Comparison of ENCODE assay signal across 8 mouse cellular contexts in genomic region chr17:27656011-27656399, GRCm38 (mm10). TPM values are rescaled to one million over a fixed set of nuclear protein-coding genes. Genes with fewer than 3 reads are reported as not detected.
DNase-seq lines count a peak whose midpoint lies in the region; ATAC-seq and TF ChIP-seq lines count a peak whose summit lies in the region.

No protein-coding gene starts in this region.

- WGBS in lung, embryonic 14.5 days, result under 1% methylated on average over 14 of the region's 14 CpGs
- 2% methylated on average over 14 of the region's 14 CpGs for WGBS in hindbrain, postnatal 0 days
- WGBS in liver, embryonic 12.5 days (ENCODE audit: insufficient replicate concordance), result 0% methylated on average over 13 of the region's 14 CpGs

- no peak for ATAC-seq in lung, embryonic 14.5 days (ENCODE audit: insufficient read depth)
- ATAC-seq in hindbrain, postnatal 0 days, result peak; percentile 27
- no peak for ATAC-seq in liver, embryonic 12.5 days

- no peak for TF ChIP-seq CTCF in lung, embryonic 14.5 days (IDR thresholded peaks at IDR 0.05; ENCODE audit: low read depth)
- no peak for TF ChIP-seq CTCF in hindbrain, postnatal 0 days (IDR thresholded peaks at IDR 0.05; ENCODE audit: low read depth)

- no peak overlapping the region for H3K27ac ChIP-seq in lung, embryonic 14.5 days (ENCODE audit: low read depth)
- H3K27ac ChIP-seq in hindbrain, postnatal 0 days, result peak overlapping the region; percentile 80
- H3K27ac ChIP-seq in liver, embryonic 12.5 days, result no peak overlapping the region

- peaks cover 31% of the 10 kb centered on the region for H3K27me3 ChIP-seq in lung, embryonic 14.5 days (ENCODE audit: insufficient read depth, low read length)
- H3K27me3 ChIP-seq in hindbrain, postnatal 0 days (ENCODE audit: insufficient read depth, low read length), result no peaks in the 10 kb centered on the region
- H3K27me3 ChIP-seq in liver, embryonic 12.5 days (replicated peaks), result peaks cover 67% of the 10 kb centered on the region

- peak overlapping the region; percentile 41 for H3K4me3 ChIP-seq in lung, embryonic 14.5 days (ENCODE audit: low read depth, low read length)
- peak overlapping the region; percentile 61 for H3K4me3 ChIP-seq in hindbrain, postnatal 0 days (ENCODE audit: low read length)
- H3K4me3 ChIP-seq in liver, embryonic 12.5 days, result peak overlapping the region; percentile 49; the same call in 1 of the 2 replicates

- H3K9me3 ChIP-seq in lung, embryonic 14.5 days (ENCODE audit: low read depth, low read length), result no peaks in the 10 kb centered on the region
- H3K9me3 ChIP-seq in hindbrain, postnatal 0 days (ENCODE audit: low read length), result no peaks in the 10 kb centered on the region
- H3K9me3 ChIP-seq in liver, embryonic 12.5 days (replicated peaks), result no peaks in the 10 kb centered on the region

- no peaks in the 10 kb centered on the region for H3K36me3 ChIP-seq in lung, embryonic 14.5 days (ENCODE audit: insufficient read depth)
- H3K36me3 ChIP-seq in hindbrain, postnatal 0 days (ENCODE audit: insufficient read depth, low read length), result no peaks in the 10 kb centered on the region
- no peaks in the 10 kb centered on the region for H3K36me3 ChIP-seq in liver, embryonic 12.5 days

- no peak overlapping the region for H3K9ac ChIP-seq in lung, embryonic 14.5 days
- H3K9ac ChIP-seq in hindbrain, postnatal 0 days (replicated peaks; ENCODE audit: low read length), result peak overlapping the region; percentile 57
- no peak overlapping the region for H3K9ac ChIP-seq in liver, embryonic 12.5 days

- DNase-seq in lung, embryonic 14.5 days, result no peak
- no peak for DNase-seq in lung, postnatal 36 days
- DNase-seq in embryo, embryonic 11 days, result peak; percentile 67
- peak; percentile 54 for DNase-seq in hindbrain, postnatal 0 days (ENCODE audit: low spot score)
- DNase-seq in right cerebral cortex, postnatal 25 days, result peak; percentile 83
- DNase-seq in urinary bladder, adult 2 months (ENCODE audit: low spot score), result no peak
- DNase-seq in adipocyte (ENCODE audit: low spot score), result no peak

- H3K4me2 ChIP-seq in lung, embryonic 14.5 days, result peak overlapping the region; percentile 69
- H3K4me2 ChIP-seq in hindbrain, postnatal 0 days (ENCODE audit: low read depth, low read length), result peak overlapping the region; percentile 72
- peak overlapping the region; percentile 72 for H3K4me2 ChIP-seq in liver, embryonic 12.5 days

- no peaks in the 10 kb centered on the region for H3K4me1 ChIP-seq in lung, embryonic 14.5 days (ENCODE audit: insufficient read depth)
- H3K4me1 ChIP-seq in hindbrain, postnatal 0 days (ENCODE audit: insufficient read depth, low read length), result peaks cover 8% of the 10 kb centered on the region; the same call in 1 of the 2 replicates
- peaks cover 22% of the 10 kb centered on the region for H3K4me1 ChIP-seq in liver, embryonic 12.5 days

RNA-seq across cellular contexts. Expression of gene Pacsin1, which starts 0.7 kb away (rescaled TPM):
- polyA plus RNA-seq in lung, embryonic 14.5 days (2014; fragmentation: Nextera tagmentation; extraction: Ambion mirVana), result 0.39 and 0.60 TPM in 2 replicates
- 38.3 and 62.9 TPM in 2 replicates for total RNA-seq in hindbrain, postnatal 0 days (2014; rRNA removed)
- polyA plus RNA-seq in hindbrain, postnatal 0 days (2015; fragmentation: Nextera tagmentation; extraction: Ambion mirVana), result 80.0 and 85.1 TPM in 2 replicates
- 0.20 and 0.48 TPM in 2 replicates for polyA plus RNA-seq in liver, embryonic 12.5 days (2016; fragmentation: Nextera tagmentation; extraction: Ambion mirVana)
- polyA plus RNA-seq in urinary bladder, adult 2 months (2012; rRNA removed), result 0.67 and 0.96 TPM in 2 replicates

RNA-seq across cellular contexts. Expression of gene Rps10, which starts 19.5 kb away (rescaled TPM):
- 1,167 and 1,191 TPM in 2 replicates for polyA plus RNA-seq in lung, embryonic 14.5 days (2014; fragmentation: Nextera tagmentation; extraction: Ambion mirVana)
- 1,174 and 1,303 TPM in 2 replicates for total RNA-seq in hindbrain, postnatal 0 days (2014; rRNA removed)
- polyA plus RNA-seq in hindbrain, postnatal 0 days (2015; fragmentation: Nextera tagmentation; extraction: Ambion mirVana), result 497 and 519 TPM in 2 replicates
- 898 and 941 TPM in 2 replicates for polyA plus RNA-seq in liver, embryonic 12.5 days (2016; fragmentation: Nextera tagmentation; extraction: Ambion mirVana)
- 1,256 and 1,277 TPM in 2 replicates for polyA plus RNA-seq in urinary bladder, adult 2 months (2012; rRNA removed)

RNA-seq across cellular contexts. Expression of gene RPS10-NUDT3, which starts 21.0 kb away (rescaled TPM):
- polyA plus RNA-seq in lung, embryonic 14.5 days (2014; fragmentation: Nextera tagmentation; extraction: Ambion mirVana), result not detected in 2 replicates
- total RNA-seq in hindbrain, postnatal 0 days (2014; rRNA removed), result not detected in 2 replicates
- polyA plus RNA-seq in hindbrain, postnatal 0 days (2015; fragmentation: Nextera tagmentation; extraction: Ambion mirVana), result not detected in 2 replicates
- not detected in 2 replicates for polyA plus RNA-seq in liver, embryonic 12.5 days (2016; fragmentation: Nextera tagmentation; extraction: Ambion mirVana)
- polyA plus RNA-seq in urinary bladder, adult 2 months (2012; rRNA removed), result 0.08 and 0.10 TPM in 2 replicates

RNA-seq across cellular contexts. Expression of gene Nudt3, which starts 32.7 kb away (rescaled TPM):
- 30.5 and 34.4 TPM in 2 replicates for polyA plus RNA-seq in lung, embryonic 14.5 days (2014; fragmentation: Nextera tagmentation; extraction: Ambion mirVana)
- total RNA-seq in hindbrain, postnatal 0 days (2014; rRNA removed), result 252 and 264 TPM in 2 replicates
- 210 and 220 TPM in 2 replicates for polyA plus RNA-seq in hindbrain, postnatal 0 days (2015; fragmentation: Nextera tagmentation; extraction: Ambion mirVana)
- 51.2 and 53.9 TPM in 2 replicates for polyA plus RNA-seq in liver, embryonic 12.5 days (2016; fragmentation: Nextera tagmentation; extraction: Ambion mirVana)
- 112 and 116 TPM in 2 replicates for polyA plus RNA-seq in urinary bladder, adult 2 months (2012; rRNA removed)

Comparison
In these comparisons a context has a peak if more than half of its experiments do, and no peak if none do; other contexts are left out.
1. DNase-seq: peak in embryo, embryonic 11 days (single experiment), hindbrain, postnatal 0 days (single experiment) and right cerebral cortex, postnatal 25 days (single experiment); none in lung, embryonic 14.5 days (single experiment), lung, postnatal 36 days (single experiment), urinary bladder, adult 2 months (single experiment) and adipocyte (single experiment).
2. RNA of gene Pacsin1, which starts 0.7 kb away (polyA plus RNA-seq): 80.0 to 85.1 TPM in hindbrain, postnatal 0 days; 0.67 to 0.96 TPM in urinary bladder, adult 2 months, 0.39 to 0.60 TPM in lung, embryonic 14.5 days and 0.20 to 0.48 TPM in liver, embryonic 12.5 days; every median in the first group is over 10 times any median in the second.
3. Peak in every context shown above with its lines, with median percentiles within 50 percentile points of each other: H3K4me2 ChIP-seq and H3K4me3 ChIP-seq.